Mouse (Mus musculus): ENCODE measurements around the gene Mid1. TPM values are rescaled to one million over a fixed set of nuclear protein-coding genes. Genes with fewer than 3 reads are reported as not detected.
A peak's percentile ranks its signal among the peaks of the same experiment; 100 is the strongest.

Mid1 gene
- polyA plus RNA-seq, 1 experiment from 2014 or later: 4.8 TPM

- Histone ChIP-seq H3K27me3 (ENCODE audit: control insufficient read depth, insufficient read depth, low read depth, low read length) (no peaks in the 10 kb centered on the region; the same call in 1 of the 2 replicates), H3K4me3 (ENCODE audit: low read length) (no peak overlapping the region), H3K36me3 (ENCODE audit: control insufficient read depth, insufficient read depth, low read length) (no peaks in the 10 kb centered on the region), H3K9me3 (ENCODE audit: control insufficient read depth, low read length) (no peaks in the 10 kb centered on the region), H3K27ac (ENCODE audit: low read length) (no peak overlapping the region), H3K4me1 (replicated peaks; ENCODE audit: control insufficient read depth, insufficient read depth, low read length) (no peaks in the 10 kb centered on the region), H3K9ac (ENCODE audit: low read length) (no peak overlapping the region), H3K4me2 (ENCODE audit: low read depth, low read length) (no peak overlapping the region)
- no peak for ATAC-seq (ENCODE audit: low read depth)
- WGBS: 57% methylated on average over 4 of the region's 4 CpGs
Measured at GRCm38 (mm10) chrX:169800238-169800637, 115.2 kb downstream of the Mid1 start.

- Histone ChIP-seq H3K4me1 (replicated peaks; ENCODE audit: control insufficient read depth, insufficient read depth, low read length) (no peaks in the 10 kb centered on the region), H3K4me3 (ENCODE audit: low read length) (no peak overlapping the region), H3K27ac (ENCODE audit: low read length) (no peak overlapping the region), H3K9me3 (ENCODE audit: control insufficient read depth, low read length) (no peaks in the 10 kb centered on the region), H3K9ac (ENCODE audit: low read length) (no peak overlapping the region), H3K36me3 (ENCODE audit: control insufficient read depth, insufficient read depth, low read length) (no peaks in the 10 kb centered on the region), H3K27me3 (ENCODE audit: control insufficient read depth, insufficient read depth, low read depth, low read length) (no peaks in the 10 kb centered on the region), H3K4me2 (ENCODE audit: low read depth, low read length) (no peak overlapping the region)
- no peak for ATAC-seq (ENCODE audit: low read depth)
- 57% methylated on average over 5 of the region's 5 CpGs for WGBS
Measured at GRCm38 (mm10) chrX:169805791-169806190, 120.8 kb downstream of the Mid1 start.

- 67% methylated on average over 3 of the region's 3 CpGs for WGBS
- Histone ChIP-seq H3K27me3 (ENCODE audit: control insufficient read depth, insufficient read depth, low read depth, low read length) (no peaks in the 10 kb centered on the region; the same call in 1 of the 2 replicates), H3K27ac (ENCODE audit: low read length) (no peak overlapping the region), H3K9me3 (ENCODE audit: control insufficient read depth, low read length) (no peaks in the 10 kb centered on the region), H3K4me3 (ENCODE audit: low read length) (no peak overlapping the region), H3K36me3 (ENCODE audit: control insufficient read depth, insufficient read depth, low read length) (no peaks in the 10 kb centered on the region), H3K4me2 (ENCODE audit: low read depth, low read length) (no peak overlapping the region), H3K9ac (ENCODE audit: low read length) (no peak overlapping the region), H3K4me1 (replicated peaks; ENCODE audit: control insufficient read depth, insufficient read depth, low read length) (no peaks in the 10 kb centered on the region)
- ATAC-seq (ENCODE audit: low read depth): no peak
Measured at GRCm38 (mm10) chrX:169807744-169808143, 122.7 kb downstream of the Mid1 start.

- H3K4me3 ChIP-seq (ENCODE audit: low read length): no peak overlapping the region
- no peaks in the 10 kb centered on the region for H3K36me3 ChIP-seq (ENCODE audit: control insufficient read depth, insufficient read depth, low read length)
- no peak for ATAC-seq (ENCODE audit: low read depth)
- H3K27ac ChIP-seq (ENCODE audit: low read length): no peak overlapping the region
- no peaks in the 10 kb centered on the region; the same call in 1 of the 2 replicates for H3K27me3 ChIP-seq (ENCODE audit: control insufficient read depth, insufficient read depth, low read depth, low read length)
- H3K4me1 ChIP-seq (replicated peaks; ENCODE audit: control insufficient read depth, insufficient read depth, low read length): no peaks in the 10 kb centered on the region
- no peaks in the 10 kb centered on the region for H3K9me3 ChIP-seq (ENCODE audit: control insufficient read depth, low read length)
- 61% methylated on average over 5 of the region's 5 CpGs for WGBS
- H3K9ac ChIP-seq (ENCODE audit: low read length): no peak overlapping the region
- no peak overlapping the region for H3K4me2 ChIP-seq (ENCODE audit: low read depth, low read length)
Measured at GRCm38 (mm10) chrX:169811318-169811717, 126.3 kb downstream of the Mid1 start.

- ATAC-seq (ENCODE audit: low read depth): no peak
Measured at GRCm38 (mm10) chrX:169811783-169812182, 126.8 kb downstream of the Mid1 start.

GRCm38 (mm10) chrX:169813673-169814072 lies 128.7 kb downstream of the Mid1 start:
- H3K9me3 ChIP-seq (ENCODE audit: control insufficient read depth, low read length): no peaks in the 10 kb centered on the region
- no peaks in the 10 kb centered on the region; the same call in 1 of the 2 replicates for H3K27me3 ChIP-seq (ENCODE audit: control insufficient read depth, insufficient read depth, low read depth, low read length)
- no peak overlapping the region for H3K4me3 ChIP-seq (ENCODE audit: low read length)
- ATAC-seq (ENCODE audit: low read depth): no peak
- H3K9ac ChIP-seq (ENCODE audit: low read length): no peak overlapping the region
- H3K36me3 ChIP-seq (ENCODE audit: control insufficient read depth, insufficient read depth, low read length): no peaks in the 10 kb centered on the region
- H3K4me2 ChIP-seq (ENCODE audit: low read depth, low read length): no peak overlapping the region
- no peak overlapping the region for H3K27ac ChIP-seq (ENCODE audit: low read length)
- 74% methylated on average over 1 of the region's 1 CpGs for WGBS
- H3K4me1 ChIP-seq (replicated peaks; ENCODE audit: control insufficient read depth, insufficient read depth, low read length): no peaks in the 10 kb centered on the region

More at GRCm38 (mm10) chrX:169811783-169812182, 126.8 kb downstream of the Mid1 start:
- no peak overlapping the region for H3K9ac ChIP-seq (ENCODE audit: low read length)
- H3K4me2 ChIP-seq (ENCODE audit: low read depth, low read length): no peak overlapping the region
- no peaks in the 10 kb centered on the region for H3K4me1 ChIP-seq (replicated peaks; ENCODE audit: control insufficient read depth, insufficient read depth, low read length)
- no peaks in the 10 kb centered on the region for H3K36me3 ChIP-seq (ENCODE audit: control insufficient read depth, insufficient read depth, low read length)
- no peak overlapping the region for H3K27ac ChIP-seq (ENCODE audit: low read length)
- H3K9me3 ChIP-seq (ENCODE audit: control insufficient read depth, low read length): no peaks in the 10 kb centered on the region
- WGBS: 59% methylated on average over 2 of the region's 2 CpGs
- no peaks in the 10 kb centered on the region; the same call in 1 of the 2 replicates for H3K27me3 ChIP-seq (ENCODE audit: control insufficient read depth, insufficient read depth, low read depth, low read length)
- H3K4me3 ChIP-seq (ENCODE audit: low read length): no peak overlapping the region

GRCm38 (mm10) chrX:169826947-169827346 lies 141.9 kb downstream of the Mid1 start:
- no peak overlapping the region for H3K27ac ChIP-seq (ENCODE audit: low read length)
- WGBS: 60% methylated on average over 10 of the region's 10 CpGs
- H3K9ac ChIP-seq (ENCODE audit: low read length): no peak overlapping the region
- H3K4me1 ChIP-seq (replicated peaks; ENCODE audit: control insufficient read depth, insufficient read depth, low read length): no peaks in the 10 kb centered on the region
- no peak overlapping the region for H3K4me3 ChIP-seq (ENCODE audit: low read length)
- no peak overlapping the region for H3K4me2 ChIP-seq (ENCODE audit: low read depth, low read length)
- no peak for ATAC-seq (ENCODE audit: low read depth)
- peaks cover 2% of the 10 kb centered on the region; the same call in 1 of the 2 replicates for H3K27me3 ChIP-seq (ENCODE audit: control insufficient read depth, insufficient read depth, low read depth, low read length)
- H3K36me3 ChIP-seq (ENCODE audit: control insufficient read depth, insufficient read depth, low read length): no peaks in the 10 kb centered on the region
- no peaks in the 10 kb centered on the region for H3K9me3 ChIP-seq (ENCODE audit: control insufficient read depth, low read length)

DNA sequence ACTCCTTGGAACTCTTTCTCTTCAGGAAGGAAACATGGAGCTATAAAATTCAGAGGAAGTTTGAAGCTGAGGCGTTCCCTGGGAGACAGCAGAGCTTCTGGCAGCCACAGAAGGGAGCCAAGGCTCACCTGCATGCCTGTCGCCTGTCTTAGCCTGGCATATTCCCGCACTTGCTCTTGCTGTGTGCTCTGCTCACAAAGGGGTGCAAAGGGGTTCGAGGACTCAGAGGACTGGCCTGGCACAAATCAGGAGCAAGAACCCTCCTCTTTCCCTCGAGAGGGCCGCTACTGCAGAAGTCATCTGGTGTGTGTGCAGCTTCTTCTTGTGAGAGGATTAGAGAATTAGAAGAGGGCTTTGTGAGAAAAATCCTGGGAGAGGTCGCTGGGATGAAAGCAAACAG lies 142.7 kb downstream of the Mid1 start:
- Histone ChIP-seq H3K36me3 (ENCODE audit: control insufficient read depth, insufficient read depth, low read length) (no peaks in the 10 kb centered on the region), H3K9ac (ENCODE audit: low read length) (no peak overlapping the region), H3K27me3 (ENCODE audit: control insufficient read depth, insufficient read depth, low read depth, low read length) (peaks cover 2% of the 10 kb centered on the region; the same call in 1 of the 2 replicates), H3K4me1 (replicated peaks; ENCODE audit: control insufficient read depth, insufficient read depth, low read length) (no peaks in the 10 kb centered on the region), H3K9me3 (ENCODE audit: control insufficient read depth, low read length) (no peaks in the 10 kb centered on the region), H3K27ac (ENCODE audit: low read length) (peak overlapping the region; percentile 36), H3K4me3 (ENCODE audit: low read length) (no peak overlapping the region), H3K4me2 (ENCODE audit: low read depth, low read length) (peak overlapping the region; percentile 25)
- WGBS: 29% methylated on average over 7 of the region's 7 CpGs
- no peak for ATAC-seq (ENCODE audit: low read depth)

DNA sequence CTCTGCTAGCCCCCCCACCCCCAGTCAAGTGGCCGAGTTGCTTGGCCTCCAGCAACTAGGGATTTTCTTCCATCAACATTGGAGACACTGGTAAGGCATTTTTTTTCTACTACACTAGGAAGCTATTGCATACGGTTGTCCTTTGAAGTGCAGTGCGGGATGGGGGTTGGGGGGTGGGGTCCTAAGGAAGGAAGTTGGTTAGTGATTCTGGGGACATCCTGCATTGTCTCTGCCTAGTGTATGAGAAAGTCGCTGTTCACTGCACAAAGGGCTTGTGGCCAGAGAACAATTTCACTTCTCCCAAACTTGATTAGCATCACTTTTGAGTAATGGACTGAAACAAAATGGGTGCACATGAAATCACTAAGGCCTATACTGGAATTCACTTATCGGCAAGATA lies 143.1 kb downstream of the Mid1 start:
- Histone ChIP-seq H3K27me3 (ENCODE audit: control insufficient read depth, insufficient read depth, low read depth, low read length) (peaks cover 2% of the 10 kb centered on the region; the same call in 1 of the 2 replicates), H3K36me3 (ENCODE audit: control insufficient read depth, insufficient read depth, low read length) (no peaks in the 10 kb centered on the region), H3K9me3 (ENCODE audit: control insufficient read depth, low read length) (no peaks in the 10 kb centered on the region), H3K9ac (ENCODE audit: low read length) (no peak overlapping the region), H3K27ac (ENCODE audit: low read length) (peak overlapping the region; percentile 36), H3K4me3 (ENCODE audit: low read length) (no peak overlapping the region), H3K4me2 (ENCODE audit: low read depth, low read length) (peak overlapping the region; percentile 25), H3K4me1 (replicated peaks; ENCODE audit: control insufficient read depth, insufficient read depth, low read length) (no peaks in the 10 kb centered on the region)
- no peak for ATAC-seq (ENCODE audit: low read depth)
- WGBS: 40% methylated on average over 5 of the region's 5 CpGs

- no peak overlapping the region for H3K4me2 ChIP-seq (ENCODE audit: low read depth, low read length)
- H3K27me3 ChIP-seq (ENCODE audit: control insufficient read depth, insufficient read depth, low read depth, low read length): peaks cover 2% of the 10 kb centered on the region; the same call in 1 of the 2 replicates
- 45% methylated on average over 4 of the region's 4 CpGs for WGBS
- ATAC-seq (ENCODE audit: low read depth): no peak
- no peaks in the 10 kb centered on the region for H3K4me1 ChIP-seq (replicated peaks; ENCODE audit: control insufficient read depth, insufficient read depth, low read length)
- no peak overlapping the region for H3K9ac ChIP-seq (ENCODE audit: low read length)
- no peak overlapping the region for H3K4me3 ChIP-seq (ENCODE audit: low read length)
- no peaks in the 10 kb centered on the region for H3K9me3 ChIP-seq (ENCODE audit: control insufficient read depth, low read length)
- H3K36me3 ChIP-seq (ENCODE audit: control insufficient read depth, insufficient read depth, low read length): no peaks in the 10 kb centered on the region
- no peak overlapping the region for H3K27ac ChIP-seq (ENCODE audit: low read length)
Measured at GRCm38 (mm10) chrX:169830052-169830451, 145.1 kb downstream of the Mid1 start.
